17 mouse cellular contexts compared by ENCODE assay signal in genomic region chr11:114485429-114485828, GRCm38 (mm10).
DNase-seq lines count a peak whose midpoint lies in the region; ATAC-seq lines count a peak whose summit lies in the region.
"Had no signal": no experiment of that assay in that cellular context is flagged by ENCODE, and none has a peak within 500 bp of the region (broad histone marks: within the 10 kb centered on the region; RNA-seq: fewer than 3 reads in every experiment).

No protein-coding gene starts in this region.

- peak; percentile 59 for DNase-seq in cerebellum, adult 11-12 months
- DNase-seq in cerebellum, postnatal 10 days: no peak
- no peak for DNase-seq in hindbrain, embryonic 10.5 days (ENCODE audit: low spot score)
- no peak for DNase-seq in hindbrain, embryonic 14.5 days (ENCODE audit: low spot score)
- no peak for DNase-seq in right cerebral cortex, postnatal 14 days
- no peak for DNase-seq in adrenal gland, postnatal 14 days
- DNase-seq: cerebellum, postnatal 14 days; kidney, adult 8-10 months; lung, adult 2 months; spleen, adult 18-20 months had no signal

- H3K9ac ChIP-seq in hindbrain, embryonic 14.5 days: no peak overlapping the region
- no peak overlapping the region for H3K9ac ChIP-seq in liver, embryonic 12.5 days
- H3K9ac ChIP-seq in stomach, embryonic 15.5 days: no peak overlapping the region
- H3K9ac ChIP-seq: hindbrain, embryonic 15.5 days; neural tube, embryonic 12.5 days had no signal

- no peak overlapping the region for H3K4me2 ChIP-seq in hindbrain, embryonic 14.5 days (replicated peaks)
- peak overlapping the region; percentile 49 for H3K4me2 ChIP-seq in liver, embryonic 12.5 days
- H3K4me2 ChIP-seq in stomach, embryonic 15.5 days: 0 out of 2 replicates have a peak overlapping the region, but pooled peaks have one; percentile 1
- H3K4me2 ChIP-seq: hindbrain, embryonic 15.5 days; neural tube, embryonic 12.5 days had no signal

- H3K36me3 ChIP-seq in hindbrain, embryonic 10.5 days: no peaks in the 10 kb centered on the region
- no peaks in the 10 kb centered on the region for H3K36me3 ChIP-seq in hindbrain, embryonic 14.5 days (replicated peaks; ENCODE audit: control insufficient read depth, insufficient read depth)
- no peaks in the 10 kb centered on the region for H3K36me3 ChIP-seq in liver, embryonic 12.5 days
- no peaks in the 10 kb centered on the region for H3K36me3 ChIP-seq in stomach, embryonic 15.5 days
- H3K36me3 ChIP-seq: G1E; hindbrain, embryonic 15.5 days; neural tube, embryonic 12.5 days had no signal

- peaks cover 25% of the 10 kb centered on the region for H3K27me3 ChIP-seq in hindbrain, embryonic 10.5 days (ENCODE audit: insufficient read depth, poor library complexity, severe bottlenecking)
- 0 out of 2 replicates have a peak, but pooled peaks cover 4% of the 10 kb centered on the region for H3K27me3 ChIP-seq in hindbrain, embryonic 14.5 days (ENCODE audit: control insufficient read depth, insufficient read depth, low read length)
- H3K27me3 ChIP-seq in liver, embryonic 12.5 days (replicated peaks): peaks cover 50% of the 10 kb centered on the region
- 0 out of 2 replicates have a peak, but pooled peaks cover 6% of the 10 kb centered on the region for H3K27me3 ChIP-seq in stomach, embryonic 15.5 days (replicated peaks)
- H3K27me3 ChIP-seq: neural tube, embryonic 12.5 days had no signal

- no peak for ATAC-seq in hindbrain, embryonic 14.5 days (ENCODE audit: low FRiP score)
- ATAC-seq in liver, embryonic 12.5 days: peak; percentile 82
- ATAC-seq in stomach, embryonic 15.5 days (ENCODE audit: insufficient read depth, low FRiP score, low read depth): no peak

- peaks cover 42% of the 10 kb centered on the region for H3K4me1 ChIP-seq in hindbrain, embryonic 10.5 days (replicated peaks)
- H3K4me1 ChIP-seq in hindbrain, embryonic 14.5 days (replicated peaks; ENCODE audit: control insufficient read depth, insufficient read depth, low read length): peaks cover 17% of the 10 kb centered on the region; the same call in 1 of the 2 replicates
- H3K4me1 ChIP-seq in liver, embryonic 12.5 days: peaks cover 12% of the 10 kb centered on the region
- 0 out of 2 replicates have a peak, but pooled peaks cover 3% of the 10 kb centered on the region for H3K4me1 ChIP-seq in stomach, embryonic 15.5 days

- 0 out of 2 replicates have a peak overlapping the region, but pooled peaks have one; percentile 3 for H3K27ac ChIP-seq in hindbrain, embryonic 10.5 days
- no peak overlapping the region for H3K27ac ChIP-seq in hindbrain, embryonic 14.5 days
- H3K27ac ChIP-seq in liver, embryonic 12.5 days: no peak overlapping the region
- no peak overlapping the region for H3K27ac ChIP-seq in stomach, embryonic 15.5 days
- H3K27ac ChIP-seq: hindbrain, embryonic 15.5 days; layer of hippocampus, adult 2 months; macrophage; neural tube, embryonic 12.5 days had no signal

- H3K4me3 ChIP-seq in hindbrain, embryonic 10.5 days: no peak overlapping the region
- H3K4me3 ChIP-seq in hindbrain, embryonic 14.5 days (replicated peaks; ENCODE audit: low read length): no peak overlapping the region
- peak overlapping the region; percentile 9; the same call in 1 of the 2 replicates for H3K4me3 ChIP-seq in liver, embryonic 12.5 days
- H3K4me3 ChIP-seq in stomach, embryonic 15.5 days (replicated peaks): no peak overlapping the region
- H3K4me3 ChIP-seq: hindbrain, embryonic 15.5 days; layer of hippocampus, adult 2 months; neural tube, embryonic 12.5 days had no signal

- H3K9me3 ChIP-seq in hindbrain, embryonic 10.5 days: no peaks in the 10 kb centered on the region
- H3K9me3 ChIP-seq in hindbrain, embryonic 14.5 days (ENCODE audit: control insufficient read depth, low read length): no peaks in the 10 kb centered on the region
- H3K9me3 ChIP-seq in liver, embryonic 12.5 days (replicated peaks): no peaks in the 10 kb centered on the region
- H3K9me3 ChIP-seq in stomach, embryonic 15.5 days: no peaks in the 10 kb centered on the region
- H3K9me3 ChIP-seq: hindbrain, embryonic 15.5 days; neural tube, embryonic 12.5 days had no signal

- whole genome bisulfite sequencing in hindbrain, embryonic 10.5 days: 65% methylated on average over 15 of the region's 15 CpGs
- WGBS in hindbrain, embryonic 14.5 days: 71% methylated on average over 15 of the region's 15 CpGs
- WGBS in liver, embryonic 12.5 days (ENCODE audit: insufficient replicate concordance): 20% methylated on average over 15 of the region's 15 CpGs
- 45% methylated on average over 15 of the region's 15 CpGs for WGBS in stomach, embryonic 15.5 days
